Mouse (Mus musculus) MEL (cell line): ENCODE data around the gene Ppp1r3e. TPM values are rescaled to one million over a fixed set of nuclear protein-coding genes. Genes with fewer than 3 reads are reported as not detected.

ENCODE experiments used
- DNase-seq: peaks from one replicate; pipeline ENCODE4 v3.0.0; 2011; ENCODE audit warnings: low read depth, low spot score
- H3K27ac ChIP-seq: 2 replicates; pipeline ENCODE4 v1.5.1; 2012; ENCODE audit warnings: low read depth, mild to moderate bottlenecking, control low read depth, low read length, moderate library complexity; ENCODE audit not compliant: control insufficient read depth
- H3K27me3 ChIP-seq, 2 experiments: fragments of 150-350 bp in 1 of 2; sonication (generic) in 1 of 2; 2 replicates each; pipeline ENCODE4 v1.6.1; 2012; ENCODE audit warnings: low read length in 2 of 2, mild to moderate bottlenecking in 2 of 2, improper control_type of control experiment in 1 of 2, moderate library complexity in 1 of 2; ENCODE audit not compliant: insufficient read depth in 2 of 2, control insufficient read depth in 1 of 2
- H3K36me3 ChIP-seq, 2 experiments: 2 replicates each; pipeline ENCODE4 v1.6.1; 2012 to 2014; ENCODE audit warnings: low read length in 2 of 2, improper control_type of control experiment in 1 of 2, inconsistent platforms in 1 of 2, mild to moderate bottlenecking in 1 of 2; ENCODE audit not compliant: insufficient read depth in 2 of 2, control insufficient read depth in 1 of 2
- H3K4me1 ChIP-seq, 2 experiments: fragments of 150-350 bp in 1 of 2; sonication (generic) in 1 of 2; 2 replicates each; pipeline ENCODE4 v1.6.1; 2012; ENCODE audit warnings: low read length in 2 of 2, improper control_type of control experiment in 1 of 2, mild to moderate bottlenecking in 1 of 2; ENCODE audit not compliant: insufficient read depth in 2 of 2, control insufficient read depth in 1 of 2
- H3K4me3 ChIP-seq, 2 experiments: fragments of 150-350 bp in 1 of 2; sonication (generic) in 1 of 2; 2 replicates each; pipeline ENCODE4 v1.5.1; 2012; ENCODE audit warnings: low read depth in 2 of 2, low read length in 2 of 2, mild to moderate bottlenecking in 2 of 2, moderate library complexity in 2 of 2, control low read depth in 1 of 2, improper control_type of control experiment in 1 of 2; ENCODE audit not compliant: control insufficient read depth in 1 of 2, insufficient read depth in 1 of 2
- H3K79me2 ChIP-seq: 2 replicates; pipeline ENCODE4 v1.6.1; 2012; ENCODE audit warnings: mild to moderate bottlenecking, low read length, moderate library complexity; ENCODE audit not compliant: control insufficient read depth, poor library complexity, insufficient read depth
- H3K9ac ChIP-seq: 2 replicates; pipeline ENCODE4 v1.6.1; 2012; ENCODE audit warnings: low read depth, mild to moderate bottlenecking, control low read depth, low read length, moderate library complexity; ENCODE audit not compliant: control insufficient read depth, poor library complexity, severe bottlenecking
- H3K9me3 ChIP-seq: fragments of 150-350 bp; sonication (generic); replicated peaks from 2 replicates; pipeline ENCODE4 v1.6.1; 2012; ENCODE audit warnings: mild to moderate bottlenecking, low read length, improper control_type of control experiment, moderate library complexity; ENCODE audit not compliant: insufficient read depth
- BHLHE40 ChIP-seq: IDR thresholded peaks from 2 replicates; pipeline ENCODE4 v1.6.1; 2012; ENCODE audit warnings: low read depth, mild to moderate bottlenecking, inconsistent platforms, low read length, improper control_type of control experiment, borderline replicate concordance
- CHD2 ChIP-seq: IDR thresholded peaks from 2 replicates; pipeline ENCODE4 v1.6.1; 2011; ENCODE audit warnings: low read length, improper control_type of control experiment
- CTCF ChIP-seq, 3 experiments: IDR thresholded peaks in 2 of 3; conservative IDR thresholded peaks in 1 of 3; 2 replicates each; pipeline ENCODE4 v1.5.1; 2011 to 2012; ENCODE audit warnings: low read length in 3 of 3, low read depth in 2 of 3, mild to moderate bottlenecking in 2 of 3, improper control_type of control experiment in 1 of 3, inconsistent platforms in 1 of 3, mixed read lengths in 1 of 3, moderate library complexity in 1 of 3; ENCODE audit not compliant: control insufficient read depth in 1 of 3, insufficient read depth in 1 of 3, poor library complexity in 1 of 3, severe bottlenecking in 1 of 3
- ELF1 ChIP-seq: IDR thresholded peaks from 2 replicates; pipeline ENCODE4 v1.6.1; 2014; ENCODE audit warnings: low read depth, mild to moderate bottlenecking, inconsistent platforms, low read length, improper control_type of control experiment, moderate library complexity
- EP300 ChIP-seq, 2 experiments: IDR thresholded peaks; 2 replicates each; pipeline ENCODE4 v1.6.1; 2011; ENCODE audit warnings: improper control_type of control experiment in 2 of 2, low read length in 2 of 2, low read depth in 1 of 2, mild to moderate bottlenecking in 1 of 2
- ETS1 ChIP-seq: IDR thresholded peaks from 2 replicates; pipeline ENCODE4 v1.6.1; 2012; ENCODE audit warnings: low read depth, mild to moderate bottlenecking, inconsistent platforms, low read length, improper control_type of control experiment, moderate library complexity
- GATA1 ChIP-seq: IDR thresholded peaks from 2 replicates; pipeline ENCODE4 v1.6.1; 2011; ENCODE audit warnings: low read depth, low read length, improper control_type of control experiment
- HCFC1 ChIP-seq: IDR thresholded peaks from 2 replicates; pipeline ENCODE4 v1.6.1; 2012; ENCODE audit warnings: low read depth, mild to moderate bottlenecking, inconsistent platforms, low read length, improper control_type of control experiment, moderate library complexity
- MXI1 ChIP-seq: IDR thresholded peaks from 2 replicates; pipeline ENCODE4 v1.6.1; 2011; ENCODE audit warnings: mild to moderate bottlenecking, low read depth, low read length, improper control_type of control experiment
- MYB ChIP-seq: IDR thresholded peaks from 2 replicates; pipeline ENCODE4 v1.6.1; 2011; ENCODE audit warnings: mild to moderate bottlenecking, low read depth, low read length, improper control_type of control experiment
- MYC ChIP-seq: IDR thresholded peaks from 2 replicates; pipeline ENCODE4 v1.6.1; 2011; ENCODE audit warnings: low read depth, mild to moderate bottlenecking, low read length, improper control_type of control experiment, moderate library complexity
- NELFE ChIP-seq: IDR thresholded peaks from 2 replicates; pipeline ENCODE4 v1.6.1; 2011; ENCODE audit warnings: low read depth, low read length, improper control_type of control experiment
- NRF1 ChIP-seq: IDR thresholded peaks from 2 replicates; pipeline ENCODE4 v1.6.1; 2014; ENCODE audit warnings: low read depth, mild to moderate bottlenecking, inconsistent platforms, low read length, improper control_type of control experiment, moderate library complexity; ENCODE audit not compliant: poor library complexity, insufficient read depth, severe bottlenecking
- POLR2A ChIP-seq, 2 experiments: IDR thresholded peaks; 2 replicates each; pipeline ENCODE4 v1.6.1; 2011 to 2012; ENCODE audit warnings: low read length in 2 of 2, mild to moderate bottlenecking in 2 of 2, control low read depth in 1 of 2, improper control_type of control experiment in 1 of 2, low read depth in 1 of 2, moderate library complexity in 1 of 2; ENCODE audit not compliant: control insufficient read depth in 1 of 2, insufficient read depth in 1 of 2, poor library complexity in 1 of 2
- POLR2AphosphoS2 ChIP-seq: IDR thresholded peaks from 2 replicates; pipeline ENCODE4 v1.6.1; 2011; ENCODE audit warnings: low read length, improper control_type of control experiment
- RAD21 ChIP-seq: IDR thresholded peaks from 2 replicates; pipeline ENCODE4 v1.6.1; 2011; ENCODE audit warnings: mild to moderate bottlenecking, low read depth, low read length, improper control_type of control experiment
- RCOR1 ChIP-seq: IDR thresholded peaks from 2 replicates; pipeline ENCODE4 v1.6.1; 2012; ENCODE audit warnings: low read depth, mild to moderate bottlenecking, inconsistent platforms, low read length, improper control_type of control experiment
- SMC3 ChIP-seq: IDR thresholded peaks from 2 replicates; pipeline ENCODE4 v1.6.1; 2011; ENCODE audit warnings: low read depth, low read length, improper control_type of control experiment
- TBP ChIP-seq: IDR thresholded peaks from 2 replicates; pipeline ENCODE4 v1.8.0; 2011; ENCODE audit warnings: low read depth, low read length, improper control_type of control experiment
- UBTF ChIP-seq: IDR thresholded peaks from 2 replicates; pipeline ENCODE4 v1.6.1; 2012; ENCODE audit warnings: low read depth, mild to moderate bottlenecking, inconsistent platforms, low read length, improper control_type of control experiment, moderate library complexity, borderline replicate concordance; ENCODE audit not compliant: insufficient read depth
- USF1 ChIP-seq: IDR thresholded peaks from 2 replicates; pipeline ENCODE4 v1.6.1; 2014; ENCODE audit warnings: low read depth, mild to moderate bottlenecking, inconsistent platforms, low read length, improper control_type of control experiment, moderate library complexity
- ZC3H11A ChIP-seq: IDR thresholded peaks from 2 replicates; pipeline ENCODE4 v1.6.1; 2012; ENCODE audit warnings: low read depth, mild to moderate bottlenecking, inconsistent platforms, low read length, improper control_type of control experiment
- ZKSCAN1 ChIP-seq: IDR thresholded peaks from 2 replicates; pipeline ENCODE4 v1.6.1; 2012; ENCODE audit warnings: low read depth, mild to moderate bottlenecking, inconsistent platforms, low read length, improper control_type of control experiment, moderate library complexity
- ZMIZ1 ChIP-seq: IDR thresholded peaks from 2 replicates; pipeline ENCODE4 v1.6.1; 2012; ENCODE audit warnings: low read depth, mild to moderate bottlenecking, inconsistent platforms, low read length, improper control_type of control experiment, moderate library complexity
- ZNF384 ChIP-seq: IDR thresholded peaks from 2 replicates; pipeline ENCODE4 v1.6.1; 2012; ENCODE audit warnings: low read depth, mild to moderate bottlenecking, inconsistent platforms, low read length, improper control_type of control experiment
- polyA plus RNA-seq, 2 experiments: library from polyadenylated mRNA; stranded (reverse) in 1 of 2; unstranded in 1 of 2; fragments of >175 nt in 1 of 2; fragments of >200 nt in 1 of 2; gene quantifications; 2 replicates each; pipeline versions ENCODE4 v1.2.1 to v1.2.4; 2012; ENCODE audit warnings: low replicate concordance in 2 of 2, low read depth in 1 of 2; ENCODE audit not compliant: insufficient read length in 2 of 2, insufficient read depth in 1 of 2, missing spikeins in 1 of 2
- total RNA-seq: library from RNA; depleted of rRNA; stranded (reverse); fragments of 300-350 nt; gene quantifications from 2 replicates; pipeline ENCODE4 v1.2.3, GENCODE M21; 2012

The Ppp1r3e gene
- total and polyA plus RNA-seq, 3 experiments: 0.73 to 1.2 TPM; not detected in 1

DNA sequence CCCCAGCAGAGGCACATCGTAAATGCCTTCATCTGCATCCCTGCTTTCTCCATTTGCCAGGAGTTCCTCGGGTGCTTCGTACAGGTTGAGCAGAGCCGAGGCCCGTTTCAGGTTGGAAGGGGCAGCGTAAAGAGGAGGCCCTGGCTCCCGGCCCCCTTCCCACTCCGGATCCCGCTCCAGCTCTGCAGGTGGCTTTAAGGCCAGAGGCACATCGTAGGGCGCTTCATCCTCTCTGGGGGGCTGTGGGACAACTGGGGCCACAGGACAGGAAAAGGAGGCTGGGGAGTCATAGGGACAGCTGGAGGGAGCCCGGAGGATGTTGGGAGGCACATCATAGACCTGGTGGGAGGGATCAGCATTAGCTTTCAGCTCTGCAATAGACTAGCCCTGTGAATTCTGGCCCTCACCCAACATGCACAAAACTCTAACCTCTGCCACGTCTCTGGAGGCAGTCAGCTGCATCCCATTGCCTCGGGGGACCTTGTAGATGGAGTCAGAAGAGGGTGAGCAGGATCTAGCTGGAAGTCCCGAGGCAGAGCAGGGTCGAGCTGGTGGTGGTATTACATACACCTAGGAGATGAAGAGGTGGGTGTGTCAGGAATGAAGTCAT lies 42.8 kb upstream of the Ppp1r3e start:
- Histone ChIP-seq H3K36me3 (no peaks in the 10 kb centered on the region; a peak in 1 of 4 replicates), H3K4me1 (peaks cover 8 to 9% of the 10 kb centered on the region in 2 experiments), H3K4me3 (no peak overlapping the region), H3K9ac (no peak overlapping the region), H3K27me3 (peaks cover 4% of the 10 kb centered on the region in 2 experiments; a peak in 2 of 4 replicates)
- no peak for DNase-seq
- TF ChIP-seq HCFC1 (no peak), MXI1 (no peak), NELFE (no peak), POLR2AphosphoS2 (no peak), MYC (no peak), USF1 (no peak), EP300 (IDR thresholded peaks at IDR 0.05; ENCODE audit: low read depth in 1 of 2, low read length in 2 of 2) (no peak), ZMIZ1 (no peak), UBTF (no peak)
- TF ChIP-seq, all 39 proteins: peak for 0
- H3K79me2 ChIP-seq: no peaks in the 10 kb centered on the region
- H3K27ac ChIP-seq: no peak overlapping the region
- H3K9me3 ChIP-seq: no peaks in the 10 kb centered on the region

DNA sequence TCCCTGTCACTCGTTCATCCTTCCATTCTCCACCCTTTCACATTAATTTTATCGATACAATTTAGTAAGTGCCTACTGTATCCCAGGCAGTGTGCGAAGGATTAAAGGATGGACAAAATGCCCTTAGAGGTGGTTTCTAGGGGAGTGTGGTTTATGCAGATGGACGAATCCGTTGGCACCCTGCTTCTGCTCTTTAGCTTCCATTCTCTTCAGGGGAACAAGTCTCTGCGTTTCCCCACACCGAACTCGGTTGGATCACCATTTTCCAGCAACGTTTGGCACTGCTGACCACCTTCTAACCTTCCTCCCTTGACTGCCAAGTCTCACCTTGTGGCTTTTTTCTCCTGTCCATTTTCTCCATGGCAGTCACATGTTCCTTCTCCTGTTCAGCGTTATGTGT lies 36.0 kb upstream of the Ppp1r3e start:
- Histone ChIP-seq H3K27ac (no peak overlapping the region), H3K9me3 (no peaks in the 10 kb centered on the region), H3K36me3 (no peaks in the 10 kb centered on the region), H3K4me1 (no peaks in the 10 kb centered on the region; a peak in 1 of 4 replicates), H3K9ac (no peak overlapping the region), H3K27me3 (peaks cover 9 to 13% of the 10 kb centered on the region in 2 experiments; a peak in 3 of 4 replicates), H3K79me2 (no peaks in the 10 kb centered on the region), H3K4me3 (0 out of 4 replicates have a peak overlapping the region, but pooled peaks of 1 of the 2 experiments have one; percentile 32)
- no peak for DNase-seq
- TF ChIP-seq ZKSCAN1 (no peak), ETS1 (no peak), SMC3 (no peak), TBP (no peak), ELF1 (no peak), GATA1 (no peak), ZC3H11A (no peak), UBTF (no peak), CTCF (IDR thresholded peaks at IDR 0.05 in 2 of 3, conservative IDR thresholded peaks at IDR 0.05 in 1 of 3; ENCODE audit: control insufficient read depth in 1 of 3, insufficient read depth in 1 of 3, low read depth in 2 of 3, low read length in 3 of 3, poor library complexity in 1 of 3, severe bottlenecking in 1 of 3) (no peak), POLR2A (IDR thresholded peaks at IDR 0.05; ENCODE audit: control insufficient read depth in 1 of 2, insufficient read depth in 1 of 2, low read depth in 1 of 2, low read length in 2 of 2, poor library complexity in 1 of 2) (no peak), HCFC1 (no peak), CHD2 (no peak), NELFE (no peak), MYB (no peak), ZMIZ1 (no peak), RAD21 (no peak), NRF1 (no peak), BHLHE40 (no peak), RCOR1 (no peak), ZNF384 (no peak)
